Mouse (Mus musculus) limb, embryonic 12.5 days (tissue): ENCODE results near the gene Chrm4. TPM values are rescaled to one million over a fixed set of nuclear protein-coding genes. Genes with fewer than 3 reads are reported as not detected.

ENCODE experiments used
- ATAC-seq: fragments of 200-750 bp; cut with Nextera tagmentation; 2 replicates; pipeline ENCODE4 v1.8.0; 2017; ENCODE audit warnings: low read depth, moderate TSS enrichment; ENCODE audit not compliant: insufficient number of reproducible peaks, insufficient read depth, low FRiP score, low TSS enrichment
- H3K27ac ChIP-seq: fragments of 300-500 bp; sonication (generic); 2 replicates; pipeline ENCODE4 v1.5.1; 2016; ENCODE audit warnings: mild to moderate bottlenecking, moderate library complexity
- H3K27me3 ChIP-seq: fragments of 300-500 bp; sonication (generic); 2 replicates; pipeline ENCODE4 v1.6.1; 2016; ENCODE audit warnings: mild to moderate bottlenecking, moderate library complexity
- H3K36me3 ChIP-seq: fragments of 300-500 bp; sonication (generic); 2 replicates; pipeline ENCODE4 v1.6.1; 2016; ENCODE audit warnings: mild to moderate bottlenecking, moderate library complexity
- H3K4me1 ChIP-seq: fragments of 300-500 bp; sonication (generic); replicated peaks from 2 replicates; pipeline ENCODE4 v1.6.1; 2016
- H3K4me2 ChIP-seq: fragments of 300-500 bp; sonication (generic); 2 replicates; pipeline ENCODE4 v1.6.1; 2016; ENCODE audit warnings: mild to moderate bottlenecking, moderate library complexity
- H3K4me3 ChIP-seq: fragments of 300-500 bp; sonication (generic); replicated peaks from 2 replicates; pipeline ENCODE4 v1.5.1; 2016; ENCODE audit warnings: mild to moderate bottlenecking
- H3K9ac ChIP-seq: fragments of 300-500 bp; sonication (generic); replicated peaks from 2 replicates; pipeline ENCODE4 v1.6.1; 2016; ENCODE audit warnings: mild to moderate bottlenecking, moderate library complexity
- H3K9me3 ChIP-seq: fragments of 300-500 bp; sonication (generic); 2 replicates; pipeline ENCODE4 v1.6.1; 2016; ENCODE audit warnings: mild to moderate bottlenecking, moderate library complexity
- WGBS: fragments of 180-500 bp; shearing (Covaris S2); methylation state at CpG from one replicate; pipeline ENCODE4 v1.1.7; 2016; 5-methylcytosine and 5-hydroxymethylcytosine counted together
- polyA plus RNA-seq: library from polyadenylated mRNA; unstranded; fragments of >200 nt; fragmentation: Nextera tagmentation; extraction: Ambion mirVana; gene quantifications from 2 replicates; pipeline ENCODE4 v1.2.1, GENCODE M21; 2016

Chrm4 gene
- polyA plus RNA-seq, 1 experiment from 2014 or later, result 0.65 TPM

GRCm38 (mm10) chr2:91932160-91932711, 5.2 kb downstream of the Chrm4 start, which contains the start of gene Mdk:
TSS of gene Mdk (minus strand) at chr2:91932297.
- peaks cover 51% of the 10 kb centered on the region for H3K36me3 ChIP-seq
- peak within 1 kb of the TSS; percentile 99 for H3K27ac ChIP-seq
- no peaks in the 10 kb centered on the region for H3K9me3 ChIP-seq
- H3K27me3 ChIP-seq, result no peaks in the 10 kb centered on the region
- H3K4me2 ChIP-seq, result peak within 1 kb of the TSS; percentile 83
- WGBS, result 2% methylated on average over 16 of the region's 16 CpGs
- H3K4me3 ChIP-seq, result peak within 1 kb of the TSS; percentile 80
- H3K4me1 ChIP-seq, result peaks cover 47% of the 10 kb centered on the region
- H3K9ac ChIP-seq, result peak within 1 kb of the TSS; percentile 99
- ATAC-seq, result 0 out of 2 replicates have a peak, but pooled peaks have one; percentile 1

GRCm38 (mm10) chr2:91932737-91933350, 5.8 kb downstream of the Chrm4 start:
- peak overlapping the region; percentile 51 for H3K9ac ChIP-seq

GRCm38 (mm10) chr2:91933471-91933870, 6.4 kb downstream of the Chrm4 start:
- no peak overlapping the region for H3K4me3 ChIP-seq

More at GRCm38 (mm10) chr2:91932737-91933350, 5.8 kb downstream of the Chrm4 start:
- peaks cover 46% of the 10 kb centered on the region for H3K4me1 ChIP-seq
- no peaks in the 10 kb centered on the region for H3K9me3 ChIP-seq
- H3K36me3 ChIP-seq, result peaks cover 57% of the 10 kb centered on the region
- WGBS, result 10% methylated on average over 6 of the region's 6 CpGs
- H3K4me2 ChIP-seq, result peak overlapping the region; percentile 83
- peak overlapping the region; percentile 99 for H3K27ac ChIP-seq
- peak overlapping the region; percentile 80 for H3K4me3 ChIP-seq
- no peaks in the 10 kb centered on the region for H3K27me3 ChIP-seq
- no peak for ATAC-seq

GRCm38 (mm10) chr2:91934016-91934415, 7.0 kb downstream of the Chrm4 start:
- Histone ChIP-seq H3K27ac (peak overlapping the region; percentile 99), H3K9me3 (no peaks in the 10 kb centered on the region), H3K27me3 (no peaks in the 10 kb centered on the region), H3K4me1 (peaks cover 34% of the 10 kb centered on the region), H3K4me2 (0 out of 2 replicates have a peak overlapping the region, but pooled peaks have one; percentile 23), H3K36me3 (peaks cover 59% of the 10 kb centered on the region), H3K4me3 (no peak overlapping the region), H3K9ac (0 out of 2 replicates have a peak overlapping the region, but pooled peaks have one; percentile 23)
- no peak for ATAC-seq
- 45% methylated on average over 8 of the region's 8 CpGs for WGBS

More at GRCm38 (mm10) chr2:91933471-91933870, 6.4 kb downstream of the Chrm4 start:
- H3K4me2 ChIP-seq, result peak overlapping the region; percentile 23; the same call in 1 of the 2 replicates
- H3K4me1 ChIP-seq, result peaks cover 39% of the 10 kb centered on the region
- H3K9ac ChIP-seq, result 0 out of 2 replicates have a peak overlapping the region, but pooled peaks have one; percentile 51
- no peaks in the 10 kb centered on the region for H3K9me3 ChIP-seq
- peaks cover 59% of the 10 kb centered on the region for H3K36me3 ChIP-seq
- ATAC-seq, result no peak
- peak overlapping the region; percentile 99 for H3K27ac ChIP-seq
- 12% methylated on average over 9 of the region's 9 CpGs for WGBS
- H3K27me3 ChIP-seq, result no peaks in the 10 kb centered on the region

- Histone ChIP-seq H3K4me3 (no peak overlapping the region), H3K4me1 (peaks cover 25% of the 10 kb centered on the region), H3K27ac (0 out of 2 replicates have a peak overlapping the region, but pooled peaks have one; percentile 99), H3K27me3 (no peaks in the 10 kb centered on the region), H3K9me3 (no peaks in the 10 kb centered on the region), H3K4me2 (no peak overlapping the region), H3K9ac (no peak overlapping the region), H3K36me3 (peaks cover 60% of the 10 kb centered on the region)
- WGBS, result 89% methylated on average over 9 of the region's 9 CpGs
- ATAC-seq, result no peak
Observed at GRCm38 (mm10) chr2:91934826-91935525, 7.9 kb downstream of the Chrm4 start.

- peaks cover 25% of the 10 kb centered on the region for H3K4me1 ChIP-seq
- WGBS, result 90% methylated on average over 7 of the region's 7 CpGs
- H3K4me3 ChIP-seq, result no peak overlapping the region
- no peak overlapping the region for H3K9ac ChIP-seq
- H3K27ac ChIP-seq, result no peak overlapping the region
- H3K27me3 ChIP-seq, result no peaks in the 10 kb centered on the region
- peaks cover 69% of the 10 kb centered on the region for H3K36me3 ChIP-seq
- H3K4me2 ChIP-seq, result no peak overlapping the region
- ATAC-seq, result no peak
- no peaks in the 10 kb centered on the region for H3K9me3 ChIP-seq
Observed at GRCm38 (mm10) chr2:91936154-91936553, 9.1 kb downstream of the Chrm4 start.

DNA sequence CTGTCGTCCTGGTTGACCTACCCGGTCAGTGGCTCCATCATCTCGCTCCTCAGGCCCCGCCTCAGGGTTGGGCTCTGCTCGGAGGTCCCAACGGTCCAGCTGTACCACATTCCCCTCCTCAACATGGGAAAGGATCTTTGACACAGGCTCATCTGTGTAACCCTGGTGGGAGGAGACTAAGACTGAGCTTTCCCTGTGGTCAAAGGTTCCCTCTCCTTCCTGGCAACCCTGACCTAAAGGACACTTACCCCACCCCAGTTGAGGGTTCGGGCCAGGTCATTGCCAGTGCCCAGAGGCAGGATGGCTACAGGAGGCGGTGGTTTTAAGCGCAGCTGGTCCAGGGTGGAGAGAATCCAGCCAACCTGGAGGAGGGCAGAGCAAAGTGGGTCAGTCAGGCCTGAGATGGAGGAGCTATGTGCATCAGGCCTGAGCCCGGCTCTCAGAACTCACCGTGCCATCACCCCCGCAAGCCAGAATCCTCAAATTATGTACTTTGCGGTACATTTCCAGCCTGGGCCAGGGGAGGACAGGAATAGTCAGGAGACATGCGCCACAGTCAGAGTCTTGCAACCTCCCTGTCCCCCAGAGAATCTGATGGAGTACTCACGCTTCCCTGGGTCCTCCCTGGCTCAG, 12.4 kb downstream of the Chrm4 start:
- peaks cover 73% of the 10 kb centered on the region for H3K36me3 ChIP-seq
- H3K9ac ChIP-seq, result no peak overlapping the region
- 81% methylated on average over 15 of the region's 15 CpGs for WGBS

GRCm38 (mm10) chr2:91942356-91942755, 15.3 kb downstream of the Chrm4 start:
- Histone ChIP-seq H3K4me1 (peaks cover 21% of the 10 kb centered on the region), H3K27ac (no peak overlapping the region), H3K4me2 (no peak overlapping the region), H3K9ac (no peak overlapping the region), H3K4me3 (no peak overlapping the region), H3K36me3 (peaks cover 54% of the 10 kb centered on the region), H3K27me3 (no peaks in the 10 kb centered on the region), H3K9me3 (no peaks in the 10 kb centered on the region)
- 79% methylated on average over 6 of the region's 6 CpGs for WGBS
- no peak for ATAC-seq

More for the DNA sequence above, 12.4 kb downstream of the Chrm4 start:
- Histone ChIP-seq H3K4me3 (no peak overlapping the region), H3K4me1 (peaks cover 5% of the 10 kb centered on the region), H3K27ac (no peak overlapping the region), H3K9me3 (no peaks in the 10 kb centered on the region), H3K27me3 (no peaks in the 10 kb centered on the region), H3K4me2 (no peak overlapping the region)
- no peak for ATAC-seq

DNA sequence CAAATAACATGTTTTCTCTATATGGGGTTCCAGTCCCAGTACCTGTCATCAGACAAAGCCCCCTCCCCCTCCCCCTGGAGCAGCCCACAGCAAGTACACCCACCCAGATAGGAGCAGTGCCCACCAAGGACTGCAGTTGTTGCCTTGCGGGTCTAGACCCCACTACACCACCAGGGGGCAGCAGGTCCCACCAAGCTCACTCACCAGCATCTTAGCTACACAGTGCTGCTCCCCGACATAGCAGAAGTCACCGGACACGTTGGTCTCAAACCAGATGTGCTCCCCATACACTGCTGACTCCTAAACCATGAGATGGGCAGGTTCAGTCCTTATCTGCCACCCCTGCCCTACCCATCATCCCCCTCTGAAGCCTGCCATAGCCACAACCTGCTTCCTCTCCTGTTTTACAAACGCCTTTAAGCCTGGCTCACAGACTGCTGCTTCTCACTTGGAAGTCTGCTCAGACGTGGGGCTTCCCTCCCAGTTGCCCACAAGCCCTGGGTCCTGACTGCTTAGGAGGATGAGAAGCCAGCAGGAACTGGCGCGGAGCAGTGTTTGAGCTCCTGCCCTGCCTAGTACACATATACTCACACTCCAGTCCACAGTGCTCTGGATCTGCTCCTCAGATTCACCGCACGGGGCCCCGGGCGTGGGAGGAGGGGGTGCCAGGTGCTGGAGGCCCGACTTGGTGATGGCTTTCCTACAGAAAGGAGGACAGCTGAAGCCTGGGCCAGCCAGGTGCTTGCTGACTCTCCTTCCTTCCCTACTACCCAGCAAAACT, 17.3 kb downstream of the Chrm4 start:
- peak; percentile 71 for ATAC-seq
- Histone ChIP-seq H3K4me1 (peaks cover 41% of the 10 kb centered on the region), H3K9ac (peak overlapping the region; percentile 37; the same call in 1 of the 2 replicates), H3K9me3 (no peaks in the 10 kb centered on the region), H3K4me2 (no peak overlapping the region), H3K36me3 (peaks cover 34% of the 10 kb centered on the region), H3K27ac (no peak overlapping the region; the same call in 1 of the 2 replicates), H3K4me3 (no peak overlapping the region), H3K27me3 (no peaks in the 10 kb centered on the region)
- WGBS, result 44% methylated on average over 13 of the region's 13 CpGs

DNA sequence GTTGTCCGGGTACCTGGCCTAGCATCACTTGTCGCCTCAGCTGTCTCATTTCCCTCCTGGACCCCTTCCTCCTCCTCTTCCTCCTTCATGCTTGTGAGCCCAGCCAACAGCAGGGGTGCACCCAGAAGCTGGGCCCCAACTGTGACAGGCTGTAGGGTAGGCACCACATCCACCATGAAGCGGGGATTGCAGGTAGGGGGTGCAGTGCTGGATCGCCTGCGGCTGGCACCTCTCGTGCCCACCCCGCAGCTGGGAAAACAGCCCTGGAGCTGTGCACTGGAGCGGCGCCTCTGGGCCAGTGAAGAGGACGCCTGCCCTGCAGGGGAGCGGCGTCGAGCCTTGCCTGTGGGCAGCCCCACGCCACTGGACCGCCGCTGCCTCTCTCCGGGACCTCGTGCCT, 18.4 kb downstream of the Chrm4 start, which contains the start of gene Gm9821:
Gm9821 (plus strand) TSS at position 221 of the 400 bp plus-strand sequence.
- Histone ChIP-seq H3K36me3 (peaks cover 23% of the 10 kb centered on the region), H3K4me2 (no peak within 1 kb of the TSS), H3K9ac (0 out of 2 replicates have a peak within 1 kb of the TSS, but pooled peaks have one; percentile 37), H3K4me1 (peaks cover 52% of the 10 kb centered on the region), H3K9me3 (no peaks in the 10 kb centered on the region), H3K4me3 (no peak within 1 kb of the TSS), H3K27me3 (no peaks in the 10 kb centered on the region), H3K27ac (peak within 1 kb of the TSS; percentile 23; the same call in 1 of the 2 replicates)
- 91% methylated on average over 18 of the region's 18 CpGs for whole genome bisulfite sequencing
- ATAC-seq, result no peak
